Mouse (Mus musculus): Measurements from ENCODE around the gene Erc1. TPM values are rescaled to one million over a fixed set of nuclear protein-coding genes. Genes with fewer than 3 reads are reported as not detected.

Erc1 gene
- 2.7 and 4.0 TPM in 2 replicates for polyA plus RNA-seq (2015; fragmentation: Nextera tagmentation; extraction: Ambion mirVana)

DNA sequence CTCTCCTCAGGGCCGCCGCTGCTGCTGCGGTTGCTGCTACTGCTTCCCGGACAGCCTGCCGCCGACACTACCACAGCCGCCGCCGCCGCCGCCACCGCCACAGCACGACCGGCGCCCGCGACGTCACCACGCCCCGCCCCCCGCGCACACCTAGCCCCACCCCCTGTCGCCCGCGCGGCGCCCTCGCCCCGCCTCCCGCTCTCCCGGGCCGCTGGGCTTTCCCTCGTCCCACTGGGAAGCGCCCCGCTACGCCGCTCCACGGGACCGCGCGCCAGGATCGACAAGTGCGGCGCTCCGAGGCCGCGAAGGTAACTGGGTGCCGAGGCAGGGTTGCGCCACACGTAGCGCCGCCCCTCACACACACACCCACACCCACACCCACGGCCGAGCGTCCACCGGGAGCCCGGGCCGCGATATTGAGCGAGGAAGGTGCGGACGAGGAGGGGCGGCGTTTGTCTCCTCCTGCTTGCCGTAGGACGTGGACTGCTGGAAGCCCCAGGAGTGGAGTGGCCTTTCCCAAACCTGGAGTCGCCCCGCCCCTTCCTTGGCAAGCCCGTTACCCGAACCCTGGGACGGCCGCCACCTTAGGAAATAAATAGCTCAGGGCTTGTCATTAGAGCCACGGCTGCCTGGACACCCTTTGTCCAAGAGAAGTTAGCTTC lies at the start of gene Erc1:
TSS of gene Erc1 (minus strand) at position 134 of the 662 bp plus-strand sequence.
- under 1% methylated on average over 35 of the region's 73 CpGs for WGBS (ENCODE audit: insufficient replicate concordance)
- DNase-seq (peak; percentile 95), ATAC-seq (peak; percentile 94)
- H3K4me1 ChIP-seq (ENCODE audit: insufficient read depth), result peaks cover 13% of the 10 kb centered on the region
- peak within 1 kb of the TSS; percentile 99 for H3K4me2 ChIP-seq (ENCODE audit: low read depth, low read length)
- H3K36me3 ChIP-seq (replicated peaks; ENCODE audit: insufficient read depth, low read length), result no peaks in the 10 kb centered on the region
- no peaks in the 10 kb centered on the region for H3K9me3 ChIP-seq (ENCODE audit: low read length)
- H3K27ac ChIP-seq (ENCODE audit: low read depth), result peak within 1 kb of the TSS; percentile 89
- H3K4me3 ChIP-seq (ENCODE audit: low read depth, low read length), result peak within 1 kb of the TSS; percentile 97
- no peaks in the 10 kb centered on the region for H3K27me3 ChIP-seq (ENCODE audit: insufficient read depth, low read length)
- peak; percentile 36; the same call in 1 of the 2 replicates for TF ChIP-seq EP300 (IDR thresholded peaks at IDR 0.05; ENCODE audit: low read depth)
- TF ChIP-seq CTCF (IDR thresholded peaks at IDR 0.05; ENCODE audit: low read depth), result no peak
- peak within 1 kb of the TSS; percentile 90 for H3K9ac ChIP-seq (replicated peaks)

DNA sequence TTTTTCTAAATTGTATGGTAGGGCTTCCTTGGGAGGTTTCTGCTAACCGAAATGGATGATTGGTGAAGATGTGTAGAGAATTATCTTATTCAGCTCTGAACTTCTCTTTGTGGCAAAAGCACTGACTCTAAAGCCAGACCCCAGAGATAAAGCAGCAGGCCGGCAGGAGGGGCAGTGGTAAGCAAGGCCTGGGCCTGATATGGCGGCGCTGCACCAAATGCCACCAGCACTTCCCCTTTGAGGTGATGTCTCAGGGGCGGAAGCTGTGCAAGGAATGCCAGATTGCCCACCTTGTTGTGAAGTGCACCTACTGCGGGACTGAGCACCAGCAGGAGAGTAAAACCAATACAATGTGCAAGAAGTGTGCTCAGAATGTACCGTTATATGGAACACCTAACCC lies 44.7 kb upstream of the Erc1 start:
- TF ChIP-seq CTCF (IDR thresholded peaks at IDR 0.05; ENCODE audit: low read depth) (no peak), EP300 (IDR thresholded peaks at IDR 0.05; ENCODE audit: low read depth) (no peak)
- no peaks in the 10 kb centered on the region for H3K4me1 ChIP-seq (ENCODE audit: insufficient read depth)
- ATAC-seq, result no peak
- H3K4me2 ChIP-seq (ENCODE audit: low read depth, low read length), result no peak overlapping the region
- H3K27ac ChIP-seq (ENCODE audit: low read depth), result no peak overlapping the region
- no peaks in the 10 kb centered on the region for H3K27me3 ChIP-seq (ENCODE audit: insufficient read depth, low read length)
- 42% methylated on average over 7 of the region's 7 CpGs for WGBS (ENCODE audit: insufficient replicate concordance)
- no peak overlapping the region for H3K4me3 ChIP-seq (ENCODE audit: low read depth, low read length)
- H3K9ac ChIP-seq (replicated peaks), result no peak overlapping the region
- H3K9me3 ChIP-seq (ENCODE audit: low read length), result no peaks in the 10 kb centered on the region
- H3K36me3 ChIP-seq (replicated peaks; ENCODE audit: insufficient read depth, low read length), result no peaks in the 10 kb centered on the region
- no peak for DNase-seq

DNA sequence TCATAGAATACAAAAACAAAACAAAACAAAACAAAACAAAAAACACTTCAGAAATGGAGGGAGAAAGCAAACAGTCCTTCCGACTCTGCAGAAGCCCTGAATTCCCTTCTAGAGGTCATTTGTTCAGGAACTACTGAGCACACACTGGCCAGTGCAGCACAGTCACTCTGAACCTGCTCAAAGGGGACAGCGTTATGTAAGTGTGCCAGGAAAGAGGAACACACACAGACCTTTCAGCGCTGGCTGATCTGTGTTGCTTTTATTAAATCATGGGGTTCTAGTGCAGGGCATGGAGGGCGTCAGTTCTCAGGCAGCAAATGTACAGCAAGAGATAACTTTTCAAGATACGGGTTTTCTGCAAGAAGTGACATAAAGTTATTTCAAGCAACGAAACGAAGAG lies 35.2 kb upstream of the Erc1 start:
- 48% methylated on average over 7 of the region's 7 CpGs for WGBS (ENCODE audit: insufficient replicate concordance)
- H3K27me3 ChIP-seq (ENCODE audit: insufficient read depth, low read length), result no peaks in the 10 kb centered on the region
- DNase-seq (no peak), ATAC-seq (no peak)
- TF ChIP-seq EP300 (IDR thresholded peaks at IDR 0.05; ENCODE audit: low read depth) (no peak), CTCF (IDR thresholded peaks at IDR 0.05; ENCODE audit: low read depth) (no peak)
- no peak overlapping the region for H3K27ac ChIP-seq (ENCODE audit: low read depth)
- H3K4me2 ChIP-seq (ENCODE audit: low read depth, low read length), result no peak overlapping the region
- H3K4me1 ChIP-seq (ENCODE audit: insufficient read depth), result no peaks in the 10 kb centered on the region
- H3K36me3 ChIP-seq (replicated peaks; ENCODE audit: insufficient read depth, low read length), result no peaks in the 10 kb centered on the region
- no peak overlapping the region for H3K9ac ChIP-seq (replicated peaks)
- no peaks in the 10 kb centered on the region for H3K9me3 ChIP-seq (ENCODE audit: low read length)
- no peak overlapping the region for H3K4me3 ChIP-seq (ENCODE audit: low read depth, low read length)

DNA sequence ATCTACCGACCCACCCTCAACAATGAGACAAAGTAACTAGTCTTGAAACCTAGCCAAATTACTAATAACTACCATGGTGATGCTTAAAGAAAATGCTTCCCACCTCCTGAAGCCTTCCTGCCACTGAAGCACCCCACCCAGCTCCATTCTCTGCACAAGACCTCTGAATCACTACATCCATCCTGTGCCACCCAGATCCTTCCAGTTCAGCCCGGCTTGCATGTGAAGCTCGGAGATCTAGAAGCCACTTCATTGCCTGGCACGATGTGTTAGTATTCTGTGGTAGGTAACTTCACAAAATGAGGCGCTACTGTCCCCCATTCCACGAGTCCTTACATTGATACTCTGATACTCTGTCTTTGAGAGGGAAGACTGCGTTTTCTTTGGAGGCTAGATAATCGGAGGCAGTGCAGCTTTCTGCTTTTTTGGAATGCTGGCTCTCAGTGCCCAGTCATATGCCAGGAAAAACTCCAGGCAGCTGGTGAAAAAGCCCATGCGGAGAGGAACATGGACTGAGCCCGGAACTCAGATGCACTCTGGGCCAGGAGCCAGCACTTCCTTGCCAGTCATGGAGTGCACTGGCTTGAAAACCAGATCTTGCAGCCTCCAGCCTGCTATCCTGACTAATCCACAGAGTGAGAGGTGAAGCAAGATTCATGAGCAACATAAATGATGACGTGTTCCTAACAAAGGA lies 16.5 kb upstream of the Erc1 start:
- DNase-seq, result no peak
- TF ChIP-seq EP300 (IDR thresholded peaks at IDR 0.05; ENCODE audit: low read depth) (no peak), CTCF (IDR thresholded peaks at IDR 0.05; ENCODE audit: low read depth) (no peak)
- no peak for ATAC-seq
- H3K4me1 ChIP-seq (ENCODE audit: insufficient read depth), result no peaks in the 10 kb centered on the region
- H3K36me3 ChIP-seq (replicated peaks; ENCODE audit: insufficient read depth, low read length), result no peaks in the 10 kb centered on the region
- H3K4me2 ChIP-seq (ENCODE audit: low read depth, low read length), result no peak overlapping the region
- 81% methylated on average over 11 of the region's 11 CpGs for WGBS (ENCODE audit: insufficient replicate concordance)
- H3K27ac ChIP-seq (ENCODE audit: low read depth), result no peak overlapping the region
- H3K9me3 ChIP-seq (ENCODE audit: low read length), result peaks cover 2% of the 10 kb centered on the region; the same call in 1 of the 2 replicates
- H3K4me3 ChIP-seq (ENCODE audit: low read depth, low read length), result no peak overlapping the region
- no peaks in the 10 kb centered on the region for H3K27me3 ChIP-seq (ENCODE audit: insufficient read depth, low read length)
- H3K9ac ChIP-seq (replicated peaks), result no peak overlapping the region

DNA sequence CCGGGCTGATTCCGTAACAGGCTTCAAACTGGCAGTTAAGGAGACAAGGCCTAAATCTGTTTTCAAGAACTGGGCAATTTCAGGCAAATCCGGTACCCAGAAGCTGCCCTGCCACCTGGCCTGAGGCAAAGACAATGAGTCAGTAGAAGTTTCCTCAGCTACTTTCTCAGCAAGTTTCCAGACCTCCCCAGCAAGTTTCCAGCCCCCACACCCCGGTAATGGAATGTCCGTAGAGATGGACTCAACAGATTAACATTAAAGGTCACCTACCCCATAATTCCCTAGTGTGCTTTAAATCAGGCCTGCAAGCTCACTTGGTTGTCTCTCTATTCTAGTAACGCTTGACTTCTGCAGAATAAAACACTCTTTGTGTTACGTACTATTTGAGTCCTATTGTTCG lies 13.6 kb upstream of the Erc1 start:
- Histone ChIP-seq H3K4me1 (ENCODE audit: insufficient read depth) (no peaks in the 10 kb centered on the region), H3K27me3 (ENCODE audit: insufficient read depth, low read length) (no peaks in the 10 kb centered on the region), H3K4me2 (ENCODE audit: low read depth, low read length) (no peak overlapping the region), H3K4me3 (ENCODE audit: low read depth, low read length) (no peak overlapping the region), H3K9me3 (ENCODE audit: low read length) (peaks cover 3% of the 10 kb centered on the region; the same call in 1 of the 2 replicates), H3K27ac (ENCODE audit: low read depth) (no peak overlapping the region), H3K36me3 (replicated peaks; ENCODE audit: insufficient read depth, low read length) (no peaks in the 10 kb centered on the region), H3K9ac (replicated peaks) (no peak overlapping the region)
- no peak for DNase-seq
- TF ChIP-seq CTCF (IDR thresholded peaks at IDR 0.05; ENCODE audit: low read depth) (no peak), EP300 (IDR thresholded peaks at IDR 0.05; ENCODE audit: low read depth) (no peak)
- WGBS (ENCODE audit: insufficient replicate concordance), result 78% methylated on average over 8 of the region's 8 CpGs
- no peak for ATAC-seq

DNA sequence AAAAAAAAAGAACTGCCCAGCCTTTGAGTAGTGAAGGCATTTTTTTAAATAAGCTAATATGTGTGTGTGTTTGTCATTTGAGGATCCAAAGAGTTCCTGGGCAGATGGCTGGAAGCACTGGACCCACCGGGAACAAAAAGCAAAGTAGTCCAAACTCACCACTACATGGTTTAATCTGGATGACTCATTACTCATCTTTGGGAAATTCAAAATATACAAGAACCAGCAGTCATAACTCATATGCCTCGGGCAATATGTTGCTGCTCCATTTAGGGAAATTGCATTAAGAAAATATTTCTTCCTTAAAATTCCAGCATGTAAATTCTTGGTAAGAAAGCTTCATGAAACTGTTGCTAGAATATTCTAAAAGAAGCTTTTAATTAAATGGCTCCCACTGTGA lies 12.3 kb upstream of the Erc1 start:
- Histone ChIP-seq H3K36me3 (replicated peaks; ENCODE audit: insufficient read depth, low read length) (no peaks in the 10 kb centered on the region), H3K27ac (ENCODE audit: low read depth) (no peak overlapping the region), H3K4me2 (ENCODE audit: low read depth, low read length) (no peak overlapping the region), H3K9me3 (ENCODE audit: low read length) (peaks cover 3% of the 10 kb centered on the region; the same call in 1 of the 2 replicates), H3K4me1 (ENCODE audit: insufficient read depth) (no peaks in the 10 kb centered on the region), H3K27me3 (ENCODE audit: insufficient read depth, low read length) (no peaks in the 10 kb centered on the region), H3K4me3 (ENCODE audit: low read depth, low read length) (no peak overlapping the region), H3K9ac (replicated peaks) (no peak overlapping the region)
- WGBS (ENCODE audit: insufficient replicate concordance), result 87% methylated on average over 2 of the region's 2 CpGs
- DNase-seq (no peak), ATAC-seq (no peak)
- TF ChIP-seq EP300 (IDR thresholded peaks at IDR 0.05; ENCODE audit: low read depth), result no peak
- no peak for TF ChIP-seq CTCF (IDR thresholded peaks at IDR 0.05; ENCODE audit: low read depth)

Data from liver, postnatal 0 days (tissue).